Mouse (Mus musculus): ENCODE results near the gene Cd55. TPM values are rescaled to one million over a fixed set of nuclear protein-coding genes. Genes with fewer than 3 reads are reported as not detected.

The Cd55 gene
- 43.4 TPM for polyA plus RNA-seq (2014; fragmentation: Illumina TruSeq; extraction: RNeasy Lipid Tissue Mini Kit (QIAGEN cat#74804); ENCODE audit: low read depth, low replicate concordance)

DNA sequence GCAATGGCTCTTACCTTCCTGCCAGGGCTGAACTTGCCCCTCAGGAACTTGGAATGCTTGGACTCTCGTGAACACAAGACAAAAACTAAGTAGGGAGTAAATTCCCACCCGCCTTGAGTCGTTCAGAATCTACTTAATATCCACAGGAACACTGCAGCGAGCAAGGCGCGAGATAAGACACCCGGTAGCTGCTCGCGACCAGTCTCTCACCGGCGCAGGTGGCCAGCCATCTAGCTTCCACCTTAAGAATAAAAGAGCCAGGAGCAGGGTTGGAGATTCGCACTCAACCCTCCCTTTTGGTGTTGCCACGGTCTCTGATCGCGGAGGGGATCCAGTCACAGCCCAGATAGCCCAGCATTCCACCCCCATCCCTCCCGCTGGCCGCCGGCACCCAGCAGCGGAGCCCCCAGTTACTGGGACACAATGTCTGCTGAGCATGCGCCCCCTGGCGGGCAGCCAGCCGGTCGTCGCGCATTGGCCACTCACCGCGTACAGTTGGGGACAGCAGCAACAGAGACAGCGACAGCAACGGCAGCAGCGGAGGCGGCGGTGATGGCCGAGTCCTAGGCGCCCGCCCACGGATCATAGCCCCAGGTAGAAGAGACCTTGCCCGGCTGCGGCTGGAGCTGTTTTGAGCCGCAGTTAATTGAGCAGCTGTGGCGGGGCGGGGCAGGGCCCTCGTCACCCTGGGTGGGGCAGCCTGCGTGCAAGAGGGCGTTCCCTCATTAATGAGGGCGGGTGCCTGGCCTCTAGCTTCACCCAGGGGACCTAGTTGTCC lies at the start of gene Cd55:
Cd55 (minus strand) TSS at position 661 of the 778 bp plus-strand sequence.

GRCm38 (mm10) chr1:130422664-130423111 lies 39.9 kb downstream of the Cd55 start, which contains the start of gene Cd55b:
TSS of gene Cd55b (minus strand) at chr1:130423009.

Other genes starting within 250 kb of the Cd55 start
- not detected for gene Cd55b, start 39.7 kb downstream of the Cd55 start, polyA plus RNA-seq (2014; fragmentation: Illumina TruSeq; extraction: RNeasy Lipid Tissue Mini Kit (QIAGEN cat#74804); ENCODE audit: low read depth, low replicate concordance)
- not detected for gene Zp3r, start 166.9 kb upstream of the Cd55 start, polyA plus RNA-seq (2014; fragmentation: Illumina TruSeq; extraction: RNeasy Lipid Tissue Mini Kit (QIAGEN cat#74804); ENCODE audit: low read depth, low replicate concordance)
- gene C4bp, start 198.9 kb upstream of the Cd55 start, polyA plus RNA-seq (2014; fragmentation: Illumina TruSeq; extraction: RNeasy Lipid Tissue Mini Kit (QIAGEN cat#74804); ENCODE audit: low read depth, low replicate concordance), result 659 TPM